Mouse (Mus musculus) C2C12 (cell line): ENCODE measurements around the gene Batf3. TPM values are rescaled to one million over a fixed set of nuclear protein-coding genes. Genes with fewer than 3 reads are reported as not detected.

Source experiments
- H3K27me3 ChIP-seq: one replicate; pipeline ENCODE4 v1.6.1; 2011; ENCODE audit not compliant: control insufficient read depth, insufficient read depth, insufficient read length
- H3K36me3 ChIP-seq: one replicate; pipeline ENCODE4 v1.6.1; 2011; ENCODE audit not compliant: control insufficient read depth, insufficient read depth
- H3K4me3 ChIP-seq: one replicate; pipeline ENCODE4 v1.5.1; 2011; ENCODE audit warnings: mild to moderate bottlenecking, control low read depth; ENCODE audit not compliant: poor library complexity, insufficient read depth, severe bottlenecking
- H3K79me2 ChIP-seq: one replicate; pipeline ENCODE4 v1.6.1; 2011; ENCODE audit not compliant: control insufficient read depth, insufficient read depth
- H3K79me3 ChIP-seq: one replicate; pipeline ENCODE4 v1.6.1; 2011; ENCODE audit warnings: low read depth, control low read depth
- H3ac ChIP-seq: one replicate; pipeline ENCODE3; 2011; ENCODE audit warnings: low read depth; ENCODE audit not compliant: control insufficient read depth, insufficient read length
- CEBPB ChIP-seq: IDR thresholded peaks from one replicate; pipeline ENCODE4 v1.6.1; 2011; ENCODE audit warnings: low read depth, mild to moderate bottlenecking, control low read depth, moderate library complexity
- CTCF ChIP-seq: IDR thresholded peaks from one replicate; pipeline ENCODE4 v1.5.1; 2011; ENCODE audit not compliant: control insufficient read depth, insufficient read depth, insufficient read length
- FOSL1 ChIP-seq: IDR thresholded peaks from one replicate; pipeline ENCODE4 v1.8.0; 2011; ENCODE audit warnings: mild to moderate bottlenecking, low read length; ENCODE audit not compliant: poor library complexity, insufficient read depth, severe bottlenecking
- MAX ChIP-seq: IDR thresholded peaks from one replicate; pipeline ENCODE4 v1.6.1; 2011; ENCODE audit warnings: mild to moderate bottlenecking, control low read depth
- MYOD1 ChIP-seq: IDR thresholded peaks from one replicate; pipeline ENCODE4 v1.6.1; 2011; ENCODE audit warnings: low read depth; ENCODE audit not compliant: control insufficient read depth, insufficient read length
- MYOG ChIP-seq: IDR thresholded peaks from one replicate; pipeline ENCODE4 v1.6.1; 2011; ENCODE audit not compliant: control insufficient read depth, insufficient read length; ENCODE audit errors: extremely low read depth
- USF1 ChIP-seq: IDR thresholded peaks from one replicate; pipeline ENCODE4 v1.6.1; 2011; ENCODE audit warnings: low read depth, mild to moderate bottlenecking, control low read depth, moderate library complexity
- polyA plus RNA-seq: library from polyadenylated mRNA; unstranded; fragments of >200 nt; fragmentation: generic; extraction: Trizol; gene quantifications from one replicate; pipeline ENCODE4 v1.2.1, GENCODE M21; 2012; ENCODE audit warnings: missing spikeins

Gene Batf3
- polyA plus RNA-seq, 1 experiment, result 0.78 TPM

DNA sequence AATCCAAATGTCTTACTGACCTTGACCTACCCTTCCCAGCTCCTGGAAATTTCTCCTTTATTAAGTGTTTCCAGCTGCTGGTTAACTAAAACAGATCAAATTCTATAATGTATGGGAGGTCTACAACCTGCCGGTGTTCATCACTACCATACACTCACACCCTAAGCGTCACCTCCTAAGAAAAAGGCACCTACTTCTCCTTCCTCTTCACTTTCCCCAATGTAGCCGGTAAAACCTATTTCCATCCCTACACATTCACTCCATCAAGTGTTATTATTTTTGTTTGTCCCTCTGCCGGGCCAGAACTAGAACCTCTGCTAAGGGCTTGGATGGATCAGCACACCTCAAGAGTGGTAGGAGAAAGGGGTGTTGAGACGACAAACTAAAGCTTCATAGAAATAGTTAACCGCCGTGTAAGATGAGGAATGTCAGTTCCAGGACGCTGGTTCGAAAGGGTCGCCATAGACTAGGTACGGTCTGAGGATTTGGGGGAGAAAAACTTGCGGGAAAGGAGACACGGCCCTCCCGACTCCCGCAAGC lies 35.3 kb upstream of the Batf3 start:
- peaks cover 34% of the 10 kb centered on the region for H3K79me3 ChIP-seq
- peak overlapping the region; percentile 79 for H3ac ChIP-seq
- H3K79me2 ChIP-seq, result peaks cover 49% of the 10 kb centered on the region
- TF ChIP-seq MYOG (no peak), MAX (no peak)
- H3K27me3 ChIP-seq, result no peaks in the 10 kb centered on the region
- H3K4me3 ChIP-seq, result peak overlapping the region; percentile 84
- H3K36me3 ChIP-seq, result peaks cover 23% of the 10 kb centered on the region

GRCm38 (mm10) chr1:191062781-191063485 lies 34.7 kb upstream of the Batf3 start, which contains the start of the genes Tatdn3 and Nsl1:
Gene Tatdn3 (minus strand): TSS chr1:191062932.
Gene Nsl1 (plus strand): TSS chr1:191063012.
- peaks cover 52% of the 10 kb centered on the region for H3K79me2 ChIP-seq
- no peaks in the 10 kb centered on the region for H3K27me3 ChIP-seq
- H3K36me3 ChIP-seq, result peaks cover 27% of the 10 kb centered on the region
- H3K79me3 ChIP-seq, result peaks cover 37% of the 10 kb centered on the region
- peak within 1 kb of the TSS; percentile 84 for H3K4me3 ChIP-seq
- peak; percentile 44 for TF ChIP-seq MAX
- no peak for TF ChIP-seq USF1
- no peak for TF ChIP-seq CTCF
- peak within 1 kb of the TSS; percentile 92 for H3ac ChIP-seq

DNA sequence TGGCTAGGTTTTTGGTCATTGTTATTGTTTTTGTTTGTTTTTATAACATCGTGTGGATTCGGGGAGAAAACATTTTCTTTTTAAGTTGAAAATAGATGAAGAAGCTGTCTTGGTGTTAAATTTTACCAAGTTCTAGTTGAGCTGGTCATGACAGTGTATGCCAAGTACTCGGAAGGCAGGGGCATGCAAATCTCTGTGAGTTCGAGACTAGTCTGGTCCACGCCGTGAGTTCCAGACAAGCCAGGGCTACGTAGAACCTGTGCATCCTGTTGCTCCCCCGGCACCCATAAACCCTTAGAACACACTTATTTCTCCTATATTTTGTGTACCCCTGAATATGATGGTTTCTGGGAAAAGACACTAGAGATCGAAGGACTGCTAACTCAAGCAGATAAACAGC lies 33.9 kb upstream of the Batf3 start:
- Histone ChIP-seq H3K36me3 (peaks cover 34% of the 10 kb centered on the region), H3ac (peak overlapping the region; percentile 92), H3K79me3 (peaks cover 43% of the 10 kb centered on the region), H3K27me3 (no peaks in the 10 kb centered on the region), H3K4me3 (peak overlapping the region; percentile 84), H3K79me2 (peaks cover 60% of the 10 kb centered on the region)
- TF ChIP-seq FOSL1 (no peak), CTCF (no peak), CEBPB (no peak), MAX (no peak), MYOD1 (no peak), MYOG (no peak), USF1 (no peak)

DNA sequence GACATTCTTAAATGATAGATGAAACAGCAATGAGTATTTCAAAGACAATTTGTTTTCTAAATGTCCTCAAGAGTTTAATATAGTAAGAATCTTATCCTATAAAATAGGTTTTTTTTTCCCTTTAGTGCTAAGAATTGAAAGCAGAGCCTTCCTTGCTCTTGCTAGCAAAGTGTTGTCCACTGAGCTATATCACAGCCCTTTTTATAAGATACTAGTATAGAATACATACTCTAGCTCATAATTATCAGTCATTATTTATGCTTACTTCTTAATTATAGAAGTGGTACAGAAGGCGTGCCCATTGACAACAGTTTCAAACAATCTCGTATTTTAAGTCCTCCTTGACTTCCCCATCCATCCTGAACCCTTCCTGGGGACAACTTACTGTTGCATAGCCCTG lies 33.1 kb upstream of the Batf3 start:
- Histone ChIP-seq H3K79me3 (peaks cover 45% of the 10 kb centered on the region), H3ac (no peak overlapping the region), H3K36me3 (peaks cover 41% of the 10 kb centered on the region), H3K4me3 (no peak overlapping the region), H3K79me2 (peaks cover 68% of the 10 kb centered on the region), H3K27me3 (no peaks in the 10 kb centered on the region)
- TF ChIP-seq MYOD1, result no peak
- no peak for TF ChIP-seq MAX
- TF ChIP-seq CTCF, result no peak
- no peak for TF ChIP-seq MYOG
- TF ChIP-seq CEBPB, result no peak
- TF ChIP-seq USF1, result no peak
- TF ChIP-seq FOSL1, result no peak

GRCm38 (mm10) chr1:191065188-191065587 lies 32.5 kb upstream of the Batf3 start:
- Histone ChIP-seq H3K36me3 (peaks cover 47% of the 10 kb centered on the region), H3K79me3 (peaks cover 45% of the 10 kb centered on the region), H3K79me2 (peaks cover 68% of the 10 kb centered on the region), H3K27me3 (no peaks in the 10 kb centered on the region), H3ac (no peak overlapping the region), H3K4me3 (no peak overlapping the region)
- TF ChIP-seq FOSL1 (no peak), CEBPB (no peak), MYOG (no peak), MYOD1 (no peak), MAX (no peak)

GRCm38 (mm10) chr1:191068377-191068776 lies 29.3 kb upstream of the Batf3 start:
- peaks cover 77% of the 10 kb centered on the region for H3K36me3 ChIP-seq
- TF ChIP-seq MYOG, result no peak
- no peak for TF ChIP-seq CTCF
- TF ChIP-seq USF1, result no peak
- TF ChIP-seq MYOD1, result no peak
- no peak for TF ChIP-seq CEBPB
- no peak for TF ChIP-seq MAX
- TF ChIP-seq FOSL1, result no peak
- H3K79me2 ChIP-seq, result peaks cover 68% of the 10 kb centered on the region
- H3K79me3 ChIP-seq, result peaks cover 44% of the 10 kb centered on the region
- H3K4me3 ChIP-seq, result no peak overlapping the region
- H3K27me3 ChIP-seq, result no peaks in the 10 kb centered on the region
- no peak overlapping the region for H3ac ChIP-seq
